Mouse (Mus musculus) ES-Bruce4 (cell line): Measurements from ENCODE around the gene Casc1. TPM values are rescaled to one million over a fixed set of nuclear protein-coding genes. Genes with fewer than 3 reads are reported as not detected.

Experiments
- H3K27ac ChIP-seq: 2 replicates; pipeline ENCODE4 v1.5.1; 2012; ENCODE audit warnings: low read length, inconsistent platforms; ENCODE audit not compliant: insufficient read depth
- H3K27me3 ChIP-seq: 2 replicates; pipeline ENCODE4 v1.6.1; 2012; ENCODE audit warnings: mild to moderate bottlenecking, low read length, inconsistent platforms; ENCODE audit not compliant: control insufficient read depth, poor library complexity, insufficient read depth, severe bottlenecking
- H3K36me3 ChIP-seq: 2 replicates; pipeline ENCODE4 v1.6.1; 2012; ENCODE audit warnings: inconsistent platforms, mild to moderate bottlenecking, low read length, moderate library complexity; ENCODE audit not compliant: control insufficient read depth, poor library complexity, insufficient read depth, severe bottlenecking
- H3K4me1 ChIP-seq: one replicate; pipeline ENCODE4 v1.8.1; 2011; ENCODE audit warnings: low read length; ENCODE audit not compliant: control insufficient read depth, insufficient read depth
- H3K4me3 ChIP-seq: 2 replicates; pipeline ENCODE4 v1.5.1; 2011; ENCODE audit warnings: low read depth, mild to moderate bottlenecking, low read length
- H3K9ac ChIP-seq: 2 replicates; pipeline ENCODE4 v1.6.1; 2012; ENCODE audit warnings: low read depth, mild to moderate bottlenecking, inconsistent platforms; ENCODE audit not compliant: poor library complexity, severe bottlenecking
- H3K9me3 ChIP-seq: replicated peaks from 2 replicates; pipeline ENCODE4 v1.6.1; 2012; ENCODE audit warnings: mild to moderate bottlenecking, low read length, inconsistent platforms; ENCODE audit not compliant: control insufficient read depth, poor library complexity, insufficient read depth, severe bottlenecking
- CTCF ChIP-seq: IDR thresholded peaks from one replicate; pipeline ENCODE4 v1.8.1; 2011; ENCODE audit warnings: low read depth, low read length
- EP300 ChIP-seq: IDR thresholded peaks from 2 replicates; pipeline ENCODE4 v1.6.1; 2011; ENCODE audit warnings: low read depth, low read length; ENCODE audit not compliant: insufficient read depth
- POLR2A ChIP-seq: IDR thresholded peaks from one replicate; pipeline ENCODE4 v1.8.1; 2011; ENCODE audit warnings: low read length; ENCODE audit not compliant: insufficient read depth
- polyA plus RNA-seq: library from polyadenylated mRNA; stranded (reverse); fragments of >200 nt; gene quantifications from 2 replicates; pipeline ENCODE4 v1.2.4, GENCODE M21; 2011; ENCODE audit warnings: low read depth; ENCODE audit not compliant: missing spikeins, insufficient read depth, insufficient read length

Gene Casc1
- polyA plus RNA-seq: 0.55 and 1.1 TPM in 2 replicates

DNA sequence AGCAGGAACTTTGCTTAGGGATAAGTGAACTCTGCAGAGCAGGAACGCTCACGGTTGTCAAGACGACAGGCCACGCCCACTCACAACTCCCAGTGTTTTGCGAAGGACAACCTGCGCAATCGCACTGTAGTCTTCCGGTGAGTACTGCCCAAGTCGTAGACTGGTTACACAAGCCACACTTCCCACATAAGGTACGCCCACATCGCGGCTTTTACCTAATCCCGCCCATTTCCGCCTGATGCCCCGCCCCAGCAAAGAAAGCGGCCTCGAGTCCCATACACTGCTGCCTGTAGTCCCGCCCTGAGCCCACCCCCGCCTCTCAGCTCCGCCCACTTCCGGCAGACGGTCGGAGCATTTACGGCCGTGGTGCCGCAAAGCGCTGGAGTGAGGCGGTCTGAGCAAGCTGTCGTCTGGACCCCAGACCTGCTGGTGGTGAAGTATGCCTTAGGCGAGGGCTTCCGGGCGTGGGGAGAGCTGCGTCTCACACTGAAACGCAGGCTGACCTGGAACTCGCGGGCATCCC, at the start of gene Casc1, which contains the start of gene Etfrf1:
TSS of gene Casc1 (minus strand) at position 190 of the 523 bp plus-strand sequence.
TSS of gene Etfrf1 (plus strand) at position 319 of the 523 bp plus-strand sequence.
- Histone ChIP-seq H3K27ac (peak within 1 kb of the TSS; percentile 81), H3K9me3 (no peaks in the 10 kb centered on the region), H3K4me3 (peak within 1 kb of the TSS; percentile 78), H3K36me3 (0 out of 2 replicates have a peak, but pooled peaks cover 3% of the 10 kb centered on the region), H3K27me3 (no peaks in the 10 kb centered on the region), H3K4me1 (no peaks in the 10 kb centered on the region), H3K9ac (peak within 1 kb of the TSS; percentile 69)
- TF ChIP-seq POLR2A: peak; percentile 88
- TF ChIP-seq EP300: no peak; the same call in 1 of the 2 replicates
- TF ChIP-seq CTCF: no peak

DNA sequence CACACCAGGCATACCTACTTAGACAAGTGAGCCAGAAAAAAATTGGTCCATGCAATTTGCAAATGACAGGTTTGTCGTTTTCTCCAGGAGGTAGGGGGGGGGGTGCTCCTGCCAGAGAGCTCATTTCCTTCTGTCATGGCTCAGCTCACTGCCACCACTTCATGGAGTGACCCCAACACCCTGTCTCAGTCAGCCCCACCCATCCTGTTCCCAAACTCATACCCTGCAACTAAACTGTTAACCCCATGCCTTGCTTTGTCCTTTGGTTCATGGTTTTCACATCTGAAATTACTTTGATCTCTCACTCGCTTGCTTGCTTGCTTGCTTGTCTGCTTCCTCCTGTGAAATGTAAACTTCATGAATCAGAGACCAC, 45.9 kb upstream of the Casc1 start:
- Histone ChIP-seq H3K9me3 (no peaks in the 10 kb centered on the region), H3K27ac (no peak overlapping the region), H3K9ac (no peak overlapping the region)

DNA sequence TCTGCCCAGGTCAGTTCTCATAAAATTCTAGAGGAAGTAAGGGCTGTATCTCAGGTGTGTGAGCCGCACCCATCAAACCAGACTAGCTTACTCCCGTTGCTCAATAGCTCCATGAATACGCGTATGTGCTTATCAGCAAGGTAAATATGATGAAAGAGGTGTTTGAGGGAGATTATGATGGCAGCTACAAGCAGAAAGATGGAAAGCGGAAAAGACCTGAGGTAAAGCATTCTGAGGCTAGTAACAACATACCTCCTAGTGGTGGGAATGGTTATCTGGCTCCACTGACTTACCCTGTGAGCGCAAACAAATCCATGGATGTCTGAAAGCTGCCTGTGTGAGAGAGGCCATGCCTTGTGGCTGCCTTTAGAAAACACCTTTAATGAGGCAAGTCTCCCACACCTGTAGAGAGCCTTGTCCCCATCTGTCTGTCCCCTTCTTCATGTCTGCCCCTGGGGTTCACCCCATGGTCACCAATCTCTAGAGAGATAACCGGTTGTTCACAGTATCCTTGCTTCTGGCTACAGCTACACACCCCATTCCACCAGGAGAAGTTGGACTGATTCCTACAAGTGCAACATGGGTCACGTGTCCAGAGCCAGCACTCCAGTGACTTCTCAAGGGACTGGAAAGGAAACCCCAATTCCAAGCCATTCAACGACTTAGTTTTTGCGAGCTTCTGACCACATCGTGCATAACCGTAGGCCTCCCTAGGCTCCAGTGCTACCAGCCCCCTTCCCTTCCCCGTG, 45.3 kb upstream of the Casc1 start:
- Histone ChIP-seq H3K27me3 (no peaks in the 10 kb centered on the region; the same call in 1 of the 2 replicates), H3K9me3 (no peaks in the 10 kb centered on the region), H3K9ac (no peak overlapping the region), H3K4me3 (no peak overlapping the region), H3K27ac (no peak overlapping the region), H3K4me1 (no peaks in the 10 kb centered on the region), H3K36me3 (no peaks in the 10 kb centered on the region)
- TF ChIP-seq POLR2A: no peak
- no peak for TF ChIP-seq EP300
- TF ChIP-seq CTCF: no peak

More for the DNA sequence above, 45.9 kb upstream of the Casc1 start:
- Histone ChIP-seq H3K36me3 (no peaks in the 10 kb centered on the region), H3K4me1 (no peaks in the 10 kb centered on the region), H3K27me3 (no peaks in the 10 kb centered on the region; the same call in 1 of the 2 replicates), H3K4me3 (no peak overlapping the region)
- TF ChIP-seq POLR2A: no peak
- no peak for TF ChIP-seq EP300
- TF ChIP-seq CTCF: no peak

DNA sequence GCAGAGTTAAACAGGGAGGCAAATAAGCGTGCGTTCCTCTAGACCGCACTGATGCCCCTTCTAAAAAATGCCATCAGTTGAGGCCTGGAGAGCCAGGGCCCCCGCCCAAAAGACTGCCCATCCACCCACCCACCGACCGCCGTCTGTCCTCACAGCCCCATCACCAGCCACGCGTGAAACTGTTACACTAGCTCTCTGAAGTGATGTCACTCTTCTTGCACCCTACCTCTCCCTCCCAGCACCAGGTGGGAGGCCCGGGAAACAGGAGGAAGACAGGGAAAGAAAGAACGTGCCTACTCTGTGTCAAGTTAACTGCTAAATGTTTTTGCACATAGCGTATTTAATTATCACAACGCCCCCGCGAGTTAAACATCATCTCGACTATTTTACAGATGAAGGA, 40.0 kb upstream of the Casc1 start:
- Histone ChIP-seq H3K27ac (no peak overlapping the region), H3K4me1 (no peaks in the 10 kb centered on the region), H3K9ac (peak overlapping the region; percentile 76), H3K36me3 (peaks cover 9% of the 10 kb centered on the region), H3K27me3 (no peaks in the 10 kb centered on the region; the same call in 1 of the 2 replicates), H3K9me3 (no peaks in the 10 kb centered on the region), H3K4me3 (peak overlapping the region; percentile 89)
- TF ChIP-seq CTCF (no peak), POLR2A (no peak)

DNA sequence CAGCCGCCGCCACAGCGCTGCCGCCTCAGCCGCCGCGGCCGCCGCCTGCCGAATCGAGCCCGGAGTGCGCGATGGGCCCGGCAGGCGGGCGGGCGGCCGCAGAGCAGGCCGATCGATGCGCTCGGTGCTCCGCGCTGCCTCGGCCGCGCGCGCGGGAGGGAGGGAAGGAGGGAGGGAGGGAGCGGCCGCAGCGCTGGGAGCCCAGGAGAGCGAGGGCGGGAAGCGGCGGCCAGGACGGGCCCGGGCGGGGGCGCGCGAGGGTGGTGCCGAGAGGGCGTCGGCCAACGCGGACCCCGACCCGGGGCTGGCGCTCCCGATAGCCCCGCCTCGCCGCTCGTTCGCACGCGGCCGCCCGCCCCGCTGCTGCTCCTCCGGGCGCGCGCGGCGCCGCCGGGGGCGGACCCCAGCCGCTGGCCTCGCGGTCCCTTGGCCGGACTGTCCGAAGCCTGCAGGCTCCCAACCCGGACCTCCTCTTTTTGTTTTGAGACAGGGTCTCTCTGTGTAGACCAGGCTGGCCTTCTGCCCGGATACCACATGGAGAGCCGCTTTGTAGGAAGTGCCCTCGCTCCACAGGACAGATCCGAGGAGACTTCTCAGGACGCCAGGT, 39.5 kb upstream of the Casc1 start, which contains the start of gene Kras:
TSS of gene Kras (minus strand) at position 55 of the 607 bp plus-strand sequence.
- peak within 1 kb of the TSS; percentile 89 for H3K4me3 ChIP-seq
- H3K9ac ChIP-seq: peak within 1 kb of the TSS; percentile 85
- H3K27ac ChIP-seq: 0 out of 2 replicates have a peak within 1 kb of the TSS, but pooled peaks have one; percentile 17
- H3K36me3 ChIP-seq: peaks cover 11% of the 10 kb centered on the region
- no peaks in the 10 kb centered on the region for H3K4me1 ChIP-seq
- H3K27me3 ChIP-seq: no peaks in the 10 kb centered on the region; the same call in 1 of the 2 replicates
- TF ChIP-seq POLR2A (no peak), EP300 (peak; percentile 58; the same call in 1 of the 2 replicates)
- no peaks in the 10 kb centered on the region for H3K9me3 ChIP-seq
